Mouse (Mus musculus) kidney, adult 11 months (tissue): ENCODE measurements at regions not wholly inside any gene's neighbourhood (a gene's known extent, or its start where the extent isn't known, plus 50 kb on each side); places are given as distances from the start of the nearest gene placed in this dataset.

Experiments
- DNase-seq: peaks from one replicate; pipeline ENCODE4 v3.0.0; 2022

- no peak for DNase-seq
Observed at GRCm38 (mm10) chr2:27590511-27590910, 75.6 kb downstream of the Wdr5 start.

GRCm38 (mm10) chr2:27591668-27592067, 76.7 kb downstream of the Wdr5 start:
- DNase-seq = no peak

- DNase-seq = peak; percentile 50
Observed at GRCm38 (mm10) chr2:27593338-27593737, 78.4 kb downstream of the Wdr5 start.

GRCm38 (mm10) chr2:27595251-27595650, 80.3 kb downstream of the Wdr5 start:
- DNase-seq = no peak

GRCm38 (mm10) chr2:27596217-27596616, 80.0 kb upstream of the Rxra start:
- peak; percentile 60 for DNase-seq

- peak; percentile 78 for DNase-seq
Observed at GRCm38 (mm10) chr2:27596966-27597365, 79.3 kb upstream of the Rxra start.

- DNase-seq = no peak
Observed at GRCm38 (mm10) chr2:27597901-27598300, 78.3 kb upstream of the Rxra start.

GRCm38 (mm10) chr2:27599061-27599768, 77.0 kb upstream of the Rxra start:
- peak; percentile 67 for DNase-seq

- peak; percentile 46 for DNase-seq
Observed at GRCm38 (mm10) chr2:27599769-27600167, 76.5 kb upstream of the Rxra start.

GRCm38 (mm10) chr2:27603333-27603732, 72.9 kb upstream of the Rxra start:
- no peak for DNase-seq

GRCm38 (mm10) chr2:27604588-27604987, 71.7 kb upstream of the Rxra start:
- no peak for DNase-seq

- no peak for DNase-seq
Observed at GRCm38 (mm10) chr2:27606816-27607215, 69.4 kb upstream of the Rxra start.

GRCm38 (mm10) chr2:27621741-27622140, 54.5 kb upstream of the Rxra start:
- no peak for DNase-seq

- DNase-seq = no peak
Observed at GRCm38 (mm10) chr2:27624656-27625366, 51.4 kb upstream of the Rxra start.
